Mouse (Mus musculus) T-cell, adult 2 months (primary cell): ENCODE data around the gene Ap3d1.

Experiments used
- DNase-seq: peaks from one replicate; pipeline ENCODE4 v3.0.0; 2022; ENCODE audit warnings: low spot score

Gene Ap3d1

GRCm38 (mm10) chr10:80682003-80682402, 60.1 kb downstream of the Ap3d1 start:
- DNase-seq = peak; percentile 71

DNA sequence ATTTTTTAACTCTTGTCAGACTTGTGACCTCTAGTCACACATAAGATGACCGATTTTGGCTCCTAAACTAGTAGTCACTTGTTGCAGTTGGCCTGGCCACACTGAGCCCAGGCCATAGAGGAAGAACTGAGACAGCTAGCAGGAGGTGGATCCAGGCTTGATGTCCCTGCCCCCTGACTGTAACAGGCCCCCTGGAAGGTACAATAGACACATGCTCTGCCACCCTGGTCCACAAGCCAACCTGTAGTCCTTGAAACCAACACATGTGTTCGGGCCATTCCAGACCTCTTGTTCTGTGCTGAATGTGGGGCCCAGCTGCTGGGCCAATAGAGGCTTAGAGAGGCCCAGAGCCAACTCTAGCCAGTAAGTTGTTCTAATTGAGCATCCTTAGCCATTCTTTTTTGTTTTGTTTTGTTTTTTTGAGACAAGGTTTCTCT, 61.8 kb downstream of the Ap3d1 start:
- DNase-seq = no peak

DNA sequence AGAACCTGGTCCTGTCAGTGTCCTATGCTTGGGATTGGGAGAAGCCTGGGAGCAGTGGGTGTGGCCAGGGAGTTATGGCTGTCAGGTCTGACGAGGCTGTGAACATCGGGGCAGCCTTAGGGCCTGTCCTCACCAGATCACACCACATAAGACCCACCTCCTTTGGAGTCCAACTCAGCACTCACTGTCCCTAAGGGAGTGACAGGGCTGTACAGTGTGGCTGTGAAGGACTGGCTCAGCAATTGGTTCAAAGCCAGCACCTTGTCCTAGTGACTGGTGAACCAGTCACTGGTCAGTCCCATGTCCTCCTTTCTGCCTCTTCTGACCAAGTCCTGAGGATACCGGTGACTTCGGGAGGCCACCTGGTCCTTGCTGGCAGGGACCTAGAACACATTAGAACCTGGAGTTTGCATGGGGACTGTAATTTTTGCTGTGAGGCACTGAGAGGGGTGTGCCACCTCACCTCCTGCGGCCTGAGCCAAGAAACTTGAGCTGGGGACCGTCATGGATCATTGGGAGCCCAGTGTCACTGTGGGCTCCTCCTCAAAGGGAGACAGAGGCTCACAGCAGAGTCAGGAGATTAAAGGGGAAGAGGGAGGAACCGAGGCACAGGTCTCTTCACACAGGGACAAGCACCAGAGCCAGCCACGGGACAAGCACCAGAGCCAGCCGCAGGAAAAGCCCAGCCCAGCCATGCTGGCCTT, 62.4 kb downstream of the Ap3d1 start:
- DNase-seq = no peak

- no peak for DNase-seq
Measured at GRCm38 (mm10) chr10:80678601-80679377, 63.3 kb downstream of the Ap3d1 start.

- peak; percentile 97 for DNase-seq
Measured at GRCm38 (mm10) chr10:80677942-80678436, 64.1 kb downstream of the Ap3d1 start, which contains the start of gene Mknk2. Mknk2 (minus strand) TSS chr10:80678112.

DNA sequence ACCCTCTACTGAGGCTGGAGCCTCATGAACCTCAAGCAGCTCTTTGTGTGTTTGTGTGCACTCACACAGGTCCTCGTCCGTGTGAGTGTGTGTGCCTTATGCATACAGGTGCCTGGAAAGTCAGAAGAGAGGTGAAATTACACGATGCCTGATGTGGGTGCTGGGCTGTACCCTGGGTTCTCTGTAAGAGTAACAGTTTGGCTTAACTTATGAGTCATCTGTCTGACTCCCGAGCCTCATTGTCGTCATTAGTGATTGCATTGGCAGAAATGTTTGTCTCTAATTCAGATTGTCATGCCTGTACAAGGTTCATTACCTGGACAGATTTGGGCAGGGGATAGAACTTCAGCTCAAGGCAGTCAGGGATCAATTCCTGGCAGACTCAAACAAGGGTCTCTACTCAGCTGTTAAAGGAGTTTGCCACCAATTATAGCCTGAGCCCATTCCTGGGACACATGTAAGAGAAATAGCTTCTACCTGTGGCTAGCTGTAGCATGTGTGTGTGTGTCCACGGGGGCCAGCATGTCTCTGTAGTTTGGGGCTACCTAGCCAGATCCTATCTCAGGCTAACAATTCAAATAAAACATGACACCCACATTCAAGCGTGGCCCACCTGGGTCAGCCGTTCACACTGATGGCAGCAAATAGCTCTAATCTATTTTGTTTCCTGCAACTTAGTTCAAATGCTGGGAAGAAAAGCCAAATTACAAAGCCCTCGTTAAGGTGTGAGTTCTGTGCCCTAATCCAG, 64.8 kb downstream of the Ap3d1 start:
- DNase-seq = peak; percentile 61

DNA sequence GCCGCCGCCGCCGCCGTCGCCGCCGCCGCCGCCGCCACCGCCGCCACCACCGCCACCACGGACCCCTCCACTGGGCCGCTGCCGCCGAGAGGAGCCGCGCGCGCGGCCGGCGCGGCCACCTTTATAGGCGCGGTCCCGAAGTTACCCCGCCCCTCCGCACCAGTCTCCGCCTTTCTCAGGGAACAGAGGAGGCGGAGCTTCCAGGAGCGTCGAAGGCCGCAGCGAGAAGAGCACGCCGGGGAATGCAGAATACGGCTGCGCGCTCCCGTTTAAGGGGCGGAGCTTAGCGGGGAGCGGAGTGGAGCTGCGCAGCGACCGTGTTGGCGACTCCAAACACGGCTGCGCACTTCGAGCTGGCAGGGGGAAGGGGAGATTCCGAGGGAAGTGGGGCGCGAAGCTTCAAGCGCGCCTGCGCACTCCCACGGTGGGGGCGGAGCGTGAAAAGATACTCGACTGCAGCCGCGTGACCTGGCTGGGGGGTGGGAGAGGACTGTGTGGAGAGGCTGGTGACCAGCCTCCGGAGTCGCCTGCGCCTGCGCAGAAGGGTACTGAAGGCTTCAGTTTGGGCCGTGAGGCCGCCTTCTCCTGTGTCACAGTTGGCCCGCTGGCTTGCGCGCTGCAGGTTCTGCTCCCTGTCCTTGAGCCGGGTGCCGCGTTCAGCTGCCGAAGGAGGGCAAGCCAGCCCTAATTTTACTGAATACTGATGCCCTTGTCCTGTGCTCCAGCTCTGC, 65.7 kb downstream of the Ap3d1 start:
- peak; percentile 100 for DNase-seq

DNA sequence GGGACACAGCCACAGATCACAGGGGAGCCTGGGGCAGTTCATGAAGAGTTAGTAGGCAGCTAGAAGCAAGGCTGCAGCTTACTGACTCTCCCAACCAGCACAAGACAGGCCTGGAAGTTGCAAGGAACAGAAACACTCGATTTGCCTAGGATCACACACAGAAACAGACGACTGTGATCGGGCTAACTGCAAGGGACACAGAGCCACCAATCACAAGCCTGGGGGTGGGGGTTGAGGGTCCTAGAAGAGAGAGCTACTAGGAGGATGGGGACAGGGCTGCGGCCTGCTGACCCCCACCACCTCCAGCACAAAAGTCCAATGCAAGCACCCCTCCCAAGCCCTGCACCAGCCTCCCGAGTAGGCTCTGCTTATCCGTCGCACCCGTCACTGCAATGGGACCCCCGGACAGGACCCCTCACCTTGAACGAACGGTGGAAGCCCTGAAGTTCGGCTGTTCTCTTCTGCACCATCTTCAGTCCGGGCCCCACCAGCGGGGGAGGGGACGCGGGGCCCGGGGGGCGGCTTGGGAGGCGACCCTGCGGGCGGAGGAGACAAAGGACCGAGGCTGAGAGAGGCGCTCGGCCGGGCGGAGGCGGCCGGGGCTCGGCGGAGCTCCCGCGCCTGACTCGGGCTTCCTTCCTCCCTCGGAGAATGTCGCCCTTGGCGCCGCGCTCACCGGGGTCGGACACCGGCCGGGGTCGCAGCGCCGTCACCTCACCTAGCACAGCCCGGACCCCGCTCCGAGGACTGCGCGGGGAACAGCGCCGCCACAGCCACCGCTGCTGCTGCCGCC, 66.5 kb downstream of the Ap3d1 start:
- no peak for DNase-seq

- no peak for DNase-seq
Measured at GRCm38 (mm10) chr10:80674851-80675404, 67.1 kb downstream of the Ap3d1 start.

DNA sequence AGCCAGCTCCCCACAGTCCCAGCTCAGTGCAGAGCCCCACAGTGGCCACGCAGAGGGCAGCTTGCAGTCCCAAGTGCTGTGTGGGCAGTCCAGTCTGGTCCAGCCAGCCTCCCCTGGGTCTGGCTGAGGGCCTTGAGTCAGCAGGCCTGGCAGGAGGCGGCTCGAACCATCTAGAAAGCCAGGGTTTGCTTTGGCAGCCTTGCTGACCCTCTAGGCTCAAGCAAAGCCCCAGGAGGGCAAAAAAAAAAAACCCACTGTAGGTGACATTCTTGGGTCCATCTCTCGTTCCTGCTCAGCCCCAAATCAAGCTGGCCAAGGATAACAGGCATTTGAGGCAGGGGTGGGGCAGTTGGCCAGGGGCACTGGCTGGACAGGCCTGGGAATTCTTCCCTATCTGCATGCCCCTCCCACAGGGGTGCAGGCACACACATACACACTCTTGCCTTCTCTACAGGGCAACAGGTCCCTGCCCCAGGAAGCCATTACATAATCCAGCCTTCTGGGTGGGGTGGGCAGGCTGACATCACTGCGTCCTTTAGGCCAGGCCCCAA, 67.8 kb downstream of the Ap3d1 start:
- no peak for DNase-seq

GRCm38 (mm10) chr10:80673690-80674089, 68.4 kb downstream of the Ap3d1 start:
- DNase-seq = no peak

DNA sequence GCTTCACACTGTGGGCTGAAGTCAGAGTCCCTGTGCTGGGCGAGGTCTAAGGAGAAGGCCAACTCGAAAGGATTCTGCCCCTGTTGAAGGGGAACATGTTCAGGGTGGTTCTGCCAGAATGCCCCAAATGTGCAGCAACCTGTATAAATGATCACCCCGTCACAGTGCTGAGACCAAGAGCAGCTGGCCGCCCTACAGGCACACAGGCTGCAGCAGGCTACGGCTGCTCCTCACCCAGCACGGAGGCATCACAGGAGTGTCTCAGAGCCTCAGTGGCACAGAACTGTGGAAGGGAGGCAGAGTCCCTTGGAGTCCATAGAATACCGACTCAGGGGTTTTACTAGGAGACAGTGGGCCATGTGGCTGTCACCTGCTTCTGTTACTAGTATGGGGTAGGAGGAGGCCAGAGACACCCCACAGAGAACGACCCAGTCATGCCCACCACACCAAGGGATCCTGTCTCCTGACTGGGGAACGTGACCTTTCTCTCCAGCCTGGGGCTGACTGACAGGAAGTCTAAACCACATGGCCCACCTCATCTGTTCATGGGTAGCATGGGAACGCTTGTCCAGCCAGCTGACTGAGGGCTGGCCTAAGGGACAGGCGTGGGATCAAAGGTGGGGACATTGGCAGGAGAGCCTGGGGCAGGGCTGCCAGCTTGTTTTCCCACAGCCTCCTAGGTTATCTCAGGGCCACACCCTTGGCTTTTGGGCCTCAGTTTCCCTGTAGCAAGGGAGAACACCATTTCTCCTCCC, 70.0 kb downstream of the Ap3d1 start:
- DNase-seq = no peak

- no peak for DNase-seq
Measured at GRCm38 (mm10) chr10:80671251-80671650, 70.8 kb downstream of the Ap3d1 start.

- DNase-seq = no peak
Measured at GRCm38 (mm10) chr10:80670531-80670930, 71.5 kb downstream of the Ap3d1 start.

GRCm38 (mm10) chr10:80669737-80670485, 72.2 kb downstream of the Ap3d1 start:
- no peak for DNase-seq

- no peak for DNase-seq
Measured at GRCm38 (mm10) chr10:80669018-80669417, 73.0 kb downstream of the Ap3d1 start.

- DNase-seq = no peak
Measured at GRCm38 (mm10) chr10:80668614-80669013, 73.5 kb downstream of the Ap3d1 start.

DNA sequence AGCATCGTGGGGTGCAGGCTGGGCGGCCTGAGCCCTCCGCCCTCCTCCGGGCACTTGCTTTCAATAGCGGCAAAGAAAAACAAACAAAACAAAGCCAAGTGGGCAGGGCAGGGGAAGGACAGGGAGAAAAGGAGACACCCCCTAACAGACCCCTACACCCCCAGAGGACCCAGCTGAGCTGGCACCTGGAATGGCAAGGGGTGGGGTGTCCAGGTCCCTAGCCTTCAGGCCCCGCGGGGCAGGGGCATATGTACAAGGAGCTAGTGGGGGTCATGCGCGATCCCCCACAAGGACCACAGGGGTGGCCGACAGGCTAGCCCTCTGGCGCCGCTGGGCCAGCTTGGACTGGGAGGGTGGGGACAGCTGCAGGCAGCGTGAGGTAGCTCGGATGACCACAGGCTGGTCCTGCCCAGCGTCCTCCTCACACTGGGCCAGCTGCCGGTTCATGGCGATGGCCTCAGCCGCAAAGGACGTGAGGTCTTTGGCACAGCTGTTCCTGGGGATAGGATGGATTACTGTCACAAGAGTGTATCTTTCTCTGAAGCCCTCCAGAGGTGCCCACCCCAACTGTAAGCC, 75.1 kb downstream of the Ap3d1 start:
- no peak for DNase-seq
